Mouse (Mus musculus) T-helper 17 cell (primary cell): ENCODE results near the gene Vmn2r25.
"Not testable (repeated sequence)": the region's sequence is repeated elsewhere in the genome, so short reads cannot be mapped to it uniquely, and the experiment has no call there.

Source experiments
- in situ Hi-C, 2 experiments: fragments of 300-600 bp; cut with MboI, MseI; formaldehyde crosslinking; loops; 1 replicate in 1 of 2; 2 replicates in 1 of 2; pipeline ENCODE4 v1.15.1; 2025; ENCODE audit warnings: high pct_unique_total_duplicates in 2 of 2

Gene Vmn2r25

GRCm38 (mm10) chr6:123853363-123853762, at the start of gene Vmn2r25:
Gene Vmn2r25, minus strand, starts transcription at chr6:123853463.
- in situ Hi-C loops, result not testable (repeated sequence)

GRCm38 (mm10) chr6:123819951-123820350, 33.3 kb downstream of the Vmn2r25 start:
- in situ Hi-C loops, result no loop called here

- in situ Hi-C loops, result not testable (repeated sequence)
Measured at GRCm38 (mm10) chr6:123810291-123810690, 43.0 kb downstream of the Vmn2r25 start.

- in situ Hi-C loops, result no loop called here
Measured at GRCm38 (mm10) chr6:123793746-123794145, 59.5 kb downstream of the Vmn2r25 start.

GRCm38 (mm10) chr6:123784857-123785256, 68.4 kb downstream of the Vmn2r25 start:
- in situ Hi-C loops, result no loop called here

GRCm38 (mm10) chr6:123778579-123778978, 74.7 kb downstream of the Vmn2r25 start, which contains the start of gene Vmn2r24:
Gene Vmn2r24, plus strand, starts transcription at chr6:123778879.
- in situ Hi-C loops, result no loop called here
